Mouse (Mus musculus) thymus, postnatal 4 days (tissue): ENCODE data around the gene Aff3.

Source experiments
- DNase-seq: peaks from one replicate; pipeline ENCODE4 v3.0.0; 2021

Gene Aff3

DNA sequence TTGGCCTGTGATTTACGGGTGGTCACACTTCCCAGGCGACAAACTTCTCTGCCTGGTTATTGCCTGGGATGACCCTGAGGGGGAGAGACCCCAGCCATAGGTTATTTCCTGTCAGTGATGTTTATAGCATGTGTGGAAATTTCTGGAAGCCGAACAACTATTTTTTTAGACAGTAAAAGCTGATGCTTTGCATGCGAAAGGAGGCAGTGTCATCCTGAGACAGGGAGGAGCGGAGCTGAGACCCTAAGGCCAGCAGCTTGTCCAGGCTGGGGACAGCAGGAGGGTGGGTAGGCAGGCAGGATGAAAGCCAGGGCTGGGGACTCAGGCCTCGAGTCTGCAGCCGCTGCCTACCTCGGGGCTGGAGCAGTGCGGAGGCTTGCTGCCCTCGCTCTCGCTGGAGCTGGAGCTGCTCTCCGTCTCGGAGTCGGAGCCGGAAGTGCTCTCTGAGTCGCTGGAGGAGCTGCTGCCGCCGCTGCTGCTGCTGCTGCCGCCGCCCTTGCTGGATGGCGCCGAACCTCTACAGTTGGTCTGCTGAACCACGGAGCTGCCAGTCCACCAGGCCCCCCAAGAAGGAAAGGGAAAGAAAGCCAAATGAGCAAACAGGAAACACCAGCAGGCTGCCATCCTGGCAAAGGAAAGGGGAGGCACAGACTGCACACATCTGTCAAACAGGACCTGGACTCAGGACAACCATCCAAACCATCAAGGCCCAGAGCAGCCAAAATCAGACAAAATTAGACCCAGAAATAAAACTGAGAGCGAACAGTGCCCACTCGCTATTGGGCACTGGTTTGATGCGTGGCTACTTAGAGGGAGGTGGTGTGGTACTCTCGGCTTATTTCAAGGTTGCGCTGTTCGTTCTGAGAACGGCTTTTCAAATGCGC, 446.6 kb downstream of the Aff3 start:
- DNase-seq = peak; percentile 19

DNA sequence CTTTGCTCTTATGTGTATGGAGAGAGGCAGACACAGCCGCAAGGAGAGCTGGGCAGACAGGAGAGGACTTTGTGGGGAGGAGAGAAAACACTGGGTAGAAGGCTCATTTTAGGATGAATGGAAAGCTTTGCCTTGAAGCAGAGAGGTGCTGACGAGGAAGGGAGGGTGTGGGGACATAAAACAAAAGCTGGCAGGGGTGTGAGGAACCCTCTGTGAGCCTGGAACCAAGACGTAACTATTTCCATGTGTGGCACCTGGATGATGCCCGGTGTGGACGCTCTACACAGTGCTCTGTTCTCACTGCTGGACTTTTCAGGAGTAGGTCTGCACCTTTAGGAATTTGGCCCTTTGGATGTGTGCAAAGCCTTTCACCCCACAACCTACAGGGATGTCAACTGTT, 447.7 kb downstream of the Aff3 start:
- DNase-seq = no peak

DNA sequence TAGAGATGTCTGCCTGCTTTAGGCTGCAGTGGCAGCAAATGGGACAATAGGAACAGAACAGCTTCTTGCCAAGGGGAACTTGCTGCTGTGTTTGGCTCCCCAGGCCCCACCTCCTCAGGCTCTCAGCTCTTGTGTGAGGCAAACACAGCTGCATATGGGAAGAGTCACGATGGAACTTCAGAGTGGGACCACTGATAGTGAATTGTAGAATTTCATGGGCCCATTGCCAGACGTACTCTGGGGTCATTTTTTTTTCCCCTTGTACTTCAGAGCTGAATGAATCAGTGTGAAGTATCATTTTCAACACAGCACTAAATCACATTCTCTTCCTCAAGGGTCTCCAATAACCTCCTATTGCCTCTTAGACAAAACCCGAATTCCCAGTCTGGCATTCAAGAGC, 451.4 kb downstream of the Aff3 start:
- DNase-seq = no peak

DNA sequence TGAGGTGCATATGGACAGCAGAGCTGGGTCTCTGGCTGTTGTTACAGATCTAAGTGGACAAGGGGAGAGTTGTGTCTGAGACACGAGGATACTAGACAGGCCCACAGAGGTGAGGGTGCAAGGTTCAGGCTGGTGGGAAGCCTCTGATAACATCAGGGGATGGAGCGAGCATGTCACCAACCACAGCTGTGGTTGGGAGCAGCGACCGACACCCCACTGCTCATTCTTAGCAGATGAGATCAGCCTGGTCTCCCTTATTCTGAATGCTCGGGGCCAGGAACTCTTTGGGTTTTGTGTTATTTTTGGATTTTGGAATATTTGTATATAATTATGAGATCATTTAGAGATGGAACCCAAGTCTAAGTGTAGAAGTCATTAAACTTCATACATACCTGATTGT, 452.4 kb downstream of the Aff3 start:
- no peak for DNase-seq

DNA sequence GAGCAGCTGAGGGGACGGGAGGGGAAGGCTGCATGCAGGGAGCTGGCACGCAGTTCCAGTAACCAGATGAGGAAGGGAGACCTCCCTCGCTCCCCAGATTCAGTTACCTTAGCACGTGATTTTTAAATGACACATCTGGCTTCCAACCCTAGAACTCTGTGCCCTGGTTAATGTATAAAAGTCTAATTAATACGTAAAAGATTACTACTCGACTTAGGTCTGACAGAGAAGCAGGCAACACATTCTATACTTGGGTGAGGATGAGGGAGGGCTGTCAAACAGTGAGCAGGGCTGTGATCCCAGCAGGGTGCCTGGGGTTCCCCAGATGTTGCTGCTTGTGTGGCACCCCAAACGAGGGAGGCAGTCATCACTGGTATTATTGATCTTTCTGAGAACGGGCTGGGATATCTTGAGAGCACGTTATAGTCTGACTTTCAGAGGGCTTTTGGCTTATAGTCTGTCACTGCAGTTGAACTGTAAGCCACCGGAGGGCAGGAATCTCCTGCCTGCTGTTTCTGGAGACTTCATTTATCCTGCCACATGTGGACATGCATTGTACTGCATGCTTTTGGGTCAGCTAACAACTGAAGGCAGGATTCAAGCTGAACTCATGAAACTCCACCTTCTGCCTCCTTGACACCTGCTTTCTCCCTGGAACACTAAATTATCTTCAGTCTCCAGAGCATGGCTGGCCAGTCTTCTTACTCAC, 462.1 kb downstream of the Aff3 start:
- DNase-seq = peak; percentile 57

DNA sequence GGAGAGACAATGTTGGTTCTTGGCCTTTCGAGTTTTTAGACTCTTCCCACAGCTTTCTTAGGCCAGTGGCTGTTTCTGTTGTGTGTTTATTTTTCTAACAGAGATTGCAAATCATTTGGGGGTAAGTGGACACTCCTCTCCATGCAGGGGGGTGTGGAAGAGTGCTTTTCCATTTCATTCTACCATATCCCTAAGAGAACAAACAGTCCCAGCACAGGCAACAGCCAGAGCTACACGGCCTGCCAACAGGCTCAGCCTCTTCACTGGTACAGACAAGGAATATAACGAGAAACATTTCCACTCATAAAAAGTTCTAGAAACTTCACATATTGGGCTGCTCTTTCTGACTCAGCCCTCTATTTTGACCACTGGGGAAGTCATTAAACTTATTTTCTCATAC, 463.0 kb downstream of the Aff3 start:
- no peak for DNase-seq

DNA sequence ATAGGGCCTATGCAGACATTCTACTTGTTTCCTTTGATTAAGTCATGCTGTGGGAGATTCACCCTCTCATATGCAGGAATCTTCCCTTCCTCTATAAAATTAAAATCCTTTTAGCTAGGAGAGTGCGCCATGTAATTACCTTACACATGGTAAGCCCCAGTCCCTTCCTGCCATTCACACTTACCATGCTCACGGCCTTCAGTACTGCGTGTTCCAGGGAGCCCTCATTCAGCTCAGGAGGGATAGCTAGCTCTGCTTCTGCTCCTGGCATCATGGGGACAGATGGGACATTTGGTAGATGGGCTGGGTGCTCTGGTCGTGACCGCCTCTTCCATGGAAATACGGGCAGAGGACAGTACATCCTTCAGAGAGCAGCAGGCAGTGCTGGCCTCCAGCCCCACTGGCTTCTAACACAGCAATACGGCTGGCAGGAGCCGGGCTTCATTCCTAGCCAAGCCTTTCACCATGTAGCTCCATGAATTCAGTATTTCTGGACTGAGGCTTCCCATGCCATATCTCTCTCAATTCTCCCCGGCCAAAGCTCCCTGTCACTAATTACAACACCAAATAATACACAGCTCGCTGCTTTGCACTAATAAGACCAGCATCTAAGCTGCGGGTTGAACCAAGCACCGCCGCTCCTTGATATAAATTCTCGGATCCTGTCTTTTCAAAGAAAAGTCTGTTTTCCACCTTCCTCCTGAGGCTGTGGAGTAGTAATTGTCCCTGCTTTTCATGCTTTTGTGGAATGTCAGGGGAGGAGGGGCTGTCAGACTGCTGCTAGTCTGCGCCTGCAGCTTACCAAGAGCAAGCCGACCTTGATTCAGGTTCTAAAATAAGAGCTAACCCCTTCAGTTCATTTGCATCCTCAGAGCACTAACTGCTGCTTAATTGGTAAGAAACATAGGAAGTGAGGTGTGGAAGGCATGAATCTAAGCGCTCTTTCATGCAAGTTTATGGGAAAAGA, 464.8 kb downstream of the Aff3 start:
- DNase-seq = no peak

DNA sequence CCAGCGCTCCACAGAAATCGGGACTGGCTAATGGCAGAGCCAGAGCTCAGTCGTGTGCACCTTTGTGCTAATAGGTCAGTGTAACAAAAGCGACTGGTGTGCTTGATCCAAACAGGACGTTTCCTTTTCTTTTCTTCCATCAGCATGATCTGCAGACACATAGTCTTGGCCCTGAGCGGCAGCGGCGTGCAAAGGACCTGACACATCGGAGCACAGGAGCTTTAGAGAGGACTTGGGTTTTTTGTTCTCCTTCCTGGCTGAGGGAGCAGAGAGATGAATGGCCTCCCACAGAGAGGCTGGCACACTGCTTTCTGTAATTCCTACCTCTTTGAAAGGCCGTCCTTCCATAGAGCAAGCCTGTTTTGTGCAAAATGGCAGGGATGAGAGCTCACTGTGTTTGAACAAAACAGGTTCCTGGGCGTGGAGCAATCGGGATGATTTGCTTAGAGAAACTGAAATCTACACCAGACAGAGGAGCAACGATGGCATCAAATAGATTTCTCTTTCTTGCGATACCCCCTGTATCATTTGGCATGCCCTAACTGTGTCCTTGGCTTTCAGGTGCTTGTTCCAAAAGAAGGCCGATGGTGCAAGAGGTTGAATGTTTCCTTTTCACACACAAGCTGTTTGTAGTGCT, 466.2 kb downstream of the Aff3 start:
- no peak for DNase-seq

DNA sequence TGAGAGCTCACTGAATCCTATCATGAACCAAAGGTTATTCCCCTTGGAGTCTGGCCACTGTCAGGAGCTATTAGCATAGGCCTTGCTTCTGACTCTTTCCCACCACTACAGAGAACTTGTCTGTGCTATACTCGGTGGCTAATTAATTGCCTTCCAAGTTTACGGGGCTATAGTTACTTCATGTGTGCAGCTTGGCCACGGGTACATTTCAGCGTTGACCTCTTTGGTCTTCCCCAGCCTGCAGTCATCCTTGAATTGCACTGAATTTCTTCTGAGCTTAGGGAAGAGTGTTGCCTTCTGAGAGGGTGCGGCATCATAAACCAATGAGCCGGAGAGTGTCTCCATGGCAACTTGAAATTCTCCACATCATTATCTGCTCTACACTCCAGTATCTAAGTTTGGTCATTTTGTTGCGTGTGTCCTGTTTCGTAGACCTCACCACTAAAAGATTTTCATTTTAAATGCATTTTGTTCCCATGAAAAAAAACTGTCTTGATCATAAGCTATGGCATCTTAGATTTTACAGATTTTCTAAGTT, 467.5 kb downstream of the Aff3 start:
- no peak for DNase-seq

DNA sequence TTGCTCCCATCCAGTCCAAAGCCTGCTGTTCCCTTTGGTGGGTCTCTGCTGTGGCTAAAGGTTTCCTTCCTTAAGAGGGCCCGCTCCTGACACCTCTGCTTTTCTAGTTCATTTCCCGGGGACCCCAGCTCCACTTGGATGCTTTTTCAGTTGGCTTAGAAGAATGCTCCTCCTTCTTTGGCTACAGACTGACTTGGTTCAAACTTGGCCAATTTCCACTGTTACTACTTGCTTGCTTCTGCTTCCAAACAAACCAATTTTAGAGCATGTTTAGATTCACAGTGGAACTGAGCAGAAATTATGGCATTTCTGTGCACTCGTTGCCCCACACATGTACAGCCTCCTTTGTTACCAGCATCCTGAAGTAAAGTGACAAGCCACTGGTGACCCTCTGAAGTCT, 469.0 kb downstream of the Aff3 start:
- no peak for DNase-seq

DNA sequence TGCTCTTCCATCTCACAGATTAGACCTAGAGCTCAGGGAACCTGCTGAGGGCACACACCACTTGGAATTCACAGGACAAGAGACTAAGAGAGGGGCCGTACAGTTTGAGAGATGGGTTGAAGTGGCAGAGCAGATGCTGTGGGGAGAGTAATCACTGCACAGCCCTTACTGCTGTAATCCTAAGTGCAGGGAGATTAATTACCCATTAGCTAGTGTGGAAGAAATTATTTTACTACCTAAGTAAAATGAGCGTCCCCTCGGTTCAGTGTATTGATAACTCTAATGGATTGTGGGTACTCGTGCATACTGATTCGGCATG, 478.6 kb downstream of the Aff3 start:
- DNase-seq = no peak

DNA sequence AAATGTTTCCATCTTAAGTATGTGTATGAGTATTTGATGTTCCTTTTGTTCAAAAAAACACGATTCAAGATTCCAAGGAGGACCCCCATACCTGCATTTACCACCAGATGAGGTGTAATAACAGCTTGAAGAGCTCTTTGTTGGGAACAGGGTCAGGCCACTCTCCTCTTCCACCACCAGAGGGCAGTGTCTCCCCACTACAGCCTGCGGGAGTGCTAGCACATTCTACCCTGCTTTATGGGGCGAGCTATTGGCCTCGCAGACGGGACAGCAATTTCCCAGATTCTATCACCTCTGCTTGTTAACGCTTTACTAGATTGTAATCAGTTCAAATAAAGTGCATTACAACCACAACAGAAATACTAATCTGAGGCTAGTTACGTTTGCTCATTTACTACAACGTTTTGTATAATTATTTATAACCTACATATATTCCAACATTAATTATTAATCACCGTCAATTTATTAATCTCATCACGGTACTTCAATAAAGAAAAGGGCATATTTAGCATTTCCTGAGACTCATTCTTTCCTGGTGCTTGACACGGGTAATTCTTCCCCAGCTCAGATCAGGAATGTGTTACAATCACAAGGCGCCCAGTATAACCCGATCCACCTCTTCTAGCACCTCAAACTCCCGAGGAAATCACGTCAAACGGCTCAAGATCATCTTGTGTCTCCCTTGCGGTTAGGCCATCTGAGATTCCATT, 479.1 kb downstream of the Aff3 start:
- DNase-seq = peak; percentile 83

DNA sequence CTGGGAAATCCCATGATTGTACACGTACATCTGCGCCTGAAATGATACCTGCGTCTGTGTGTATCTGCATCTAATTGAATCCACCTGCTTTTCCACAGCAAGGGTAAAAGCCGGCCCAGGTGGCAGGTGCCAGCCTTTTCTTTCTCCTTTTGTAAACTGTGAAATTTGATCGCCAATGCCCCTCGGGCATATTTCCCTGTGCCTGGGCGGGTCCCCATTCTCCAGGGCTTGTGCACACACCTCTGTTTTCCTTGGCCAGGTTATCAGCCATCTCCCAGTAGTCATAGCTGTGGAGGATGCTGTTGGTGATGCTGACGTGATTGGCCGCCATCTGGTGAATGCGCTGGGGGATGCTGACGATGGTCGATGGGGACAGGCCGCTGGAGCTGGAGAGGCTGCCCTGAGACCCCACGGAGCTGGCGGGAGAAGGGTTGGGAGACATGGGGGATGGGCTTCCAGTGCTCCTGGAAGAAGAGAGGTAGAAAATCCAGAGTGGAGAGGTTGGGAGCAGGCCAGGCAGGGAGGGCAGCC, 483.7 kb downstream of the Aff3 start:
- no peak for DNase-seq

DNA sequence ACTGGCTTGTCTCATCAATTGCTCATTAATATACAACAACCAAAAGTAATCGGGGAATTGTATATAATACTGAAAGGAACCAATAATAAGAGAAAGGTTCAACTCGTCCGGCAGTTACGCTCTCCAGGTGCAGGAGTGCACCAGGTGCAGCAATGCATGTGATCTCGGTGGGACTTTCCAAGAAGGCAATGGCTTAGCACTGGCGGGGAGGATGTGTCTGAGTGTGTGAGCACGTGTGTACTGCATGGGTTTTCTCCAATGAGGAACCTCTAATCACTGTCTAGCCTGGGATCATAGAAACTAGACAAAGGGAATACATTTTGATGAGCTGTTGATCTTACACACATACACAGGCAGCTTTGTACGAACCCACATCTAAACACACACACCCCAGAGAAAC, 485.8 kb downstream of the Aff3 start:
- DNase-seq = no peak

DNA sequence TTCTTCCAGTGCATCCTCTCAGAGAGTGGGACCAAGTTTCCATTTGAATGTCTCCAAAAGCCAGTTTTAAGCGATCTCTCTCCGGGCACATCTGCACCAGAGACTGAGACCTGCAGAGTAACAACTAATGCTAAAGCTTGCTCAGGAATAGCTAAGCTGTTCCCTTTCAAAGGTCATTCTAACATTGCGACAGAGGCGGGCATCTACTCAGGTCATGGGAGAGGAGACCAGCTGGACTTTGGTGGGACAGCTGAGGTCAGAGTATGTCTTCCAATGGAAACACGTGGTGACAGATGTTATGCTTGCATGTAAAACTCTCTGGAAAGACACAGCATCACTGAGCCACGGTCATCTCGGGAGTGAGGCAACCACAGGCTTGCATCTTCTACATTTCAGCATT, 488.7 kb downstream of the Aff3 start:
- no peak for DNase-seq

DNA sequence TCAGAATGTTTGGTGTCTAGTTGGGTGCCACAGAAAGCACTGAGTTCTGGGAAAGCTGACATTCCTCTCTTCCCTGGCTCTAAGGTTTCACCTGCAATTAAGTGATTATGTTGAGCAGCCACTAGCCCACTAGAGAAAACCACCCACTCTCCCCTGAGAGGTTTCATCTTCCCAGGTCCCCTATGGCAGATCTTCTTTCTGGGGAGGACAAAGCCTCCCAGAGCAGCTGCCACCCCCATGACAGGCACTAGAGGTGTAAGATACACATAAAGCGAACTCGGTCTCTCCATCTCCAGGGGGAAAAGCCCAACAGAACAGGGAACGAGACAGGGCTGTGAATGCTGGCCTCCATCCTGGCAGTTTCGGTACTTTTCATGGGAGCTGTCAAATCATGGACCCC, 492.9 kb downstream of the Aff3 start:
- DNase-seq = no peak

DNA sequence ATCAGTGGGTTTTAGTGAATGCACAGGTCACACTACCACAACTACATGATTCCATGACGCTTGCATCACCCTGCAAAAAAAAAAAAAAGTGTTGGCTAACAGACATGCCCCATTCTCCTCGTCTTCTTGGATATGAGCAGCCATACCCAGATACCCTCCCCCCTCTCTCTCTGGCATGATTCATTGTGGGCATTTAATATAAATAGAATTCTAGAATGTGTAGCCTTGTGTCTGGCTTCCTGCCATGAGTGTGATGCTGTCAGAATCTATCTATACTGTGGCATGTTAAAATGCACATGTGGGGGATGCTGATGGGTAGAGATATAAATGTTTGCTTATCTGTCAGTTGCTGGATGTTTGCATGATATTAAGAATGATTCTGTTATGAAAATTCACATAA, 499.1 kb downstream of the Aff3 start:
- no peak for DNase-seq

DNA sequence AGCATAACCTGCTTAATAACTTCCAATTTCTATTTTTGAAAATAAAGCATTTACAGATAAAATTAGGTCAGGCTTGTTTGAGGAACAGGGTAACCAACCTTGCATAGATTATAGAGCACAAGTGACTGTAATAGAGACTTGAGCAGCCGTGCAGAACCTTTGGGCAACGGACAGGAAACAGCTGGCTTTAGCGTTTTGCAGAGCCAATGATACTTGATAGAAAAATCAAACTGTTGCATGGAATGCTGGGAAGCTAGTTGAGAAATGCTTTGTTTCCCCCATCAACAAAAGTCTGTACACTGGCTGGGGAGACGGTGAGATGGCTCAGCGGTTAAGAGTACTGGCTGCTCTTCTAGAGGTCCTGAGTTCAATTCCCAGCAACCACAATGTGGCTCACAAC, 514.7 kb downstream of the Aff3 start:
- DNase-seq = no peak

DNA sequence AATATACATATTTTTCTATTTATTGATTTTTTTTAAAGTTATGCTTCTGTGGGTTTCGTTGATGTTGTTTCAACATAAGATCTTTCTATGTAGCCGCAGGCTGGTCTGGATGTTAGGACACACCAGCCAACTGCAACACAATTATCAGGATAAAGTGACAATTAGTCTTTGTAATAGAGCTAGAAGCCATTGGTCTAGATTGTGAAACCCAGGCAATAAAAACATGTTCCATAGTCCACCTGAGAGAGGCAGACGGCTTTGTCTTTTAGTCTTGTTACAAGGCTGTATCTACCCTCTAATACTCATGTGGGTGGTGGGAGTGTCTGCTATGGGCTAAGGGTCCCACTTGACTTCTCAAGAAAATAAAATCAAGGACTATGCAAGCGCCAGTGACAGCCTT, 518.7 kb downstream of the Aff3 start:
- DNase-seq = no peak

DNA sequence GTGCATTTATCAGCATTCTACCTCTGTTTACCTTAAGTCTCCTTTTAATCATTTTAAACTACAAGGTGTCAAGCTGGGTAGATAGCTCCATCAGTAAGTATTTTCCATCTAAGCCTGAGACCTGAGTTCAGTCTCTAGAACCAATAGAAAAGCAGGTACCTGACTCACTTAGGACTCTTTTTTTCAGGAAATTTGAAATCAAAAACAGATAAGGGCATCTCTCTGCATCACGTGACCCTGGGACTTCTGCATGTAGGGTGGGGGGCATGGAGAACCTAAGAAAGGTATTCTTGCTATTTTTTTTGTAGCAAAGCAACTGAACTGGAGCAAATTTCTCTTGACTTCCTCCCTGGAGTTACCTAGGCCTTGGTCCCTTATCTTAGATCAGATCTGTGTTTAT, 523.4 kb downstream of the Aff3 start:
- DNase-seq = no peak

DNA sequence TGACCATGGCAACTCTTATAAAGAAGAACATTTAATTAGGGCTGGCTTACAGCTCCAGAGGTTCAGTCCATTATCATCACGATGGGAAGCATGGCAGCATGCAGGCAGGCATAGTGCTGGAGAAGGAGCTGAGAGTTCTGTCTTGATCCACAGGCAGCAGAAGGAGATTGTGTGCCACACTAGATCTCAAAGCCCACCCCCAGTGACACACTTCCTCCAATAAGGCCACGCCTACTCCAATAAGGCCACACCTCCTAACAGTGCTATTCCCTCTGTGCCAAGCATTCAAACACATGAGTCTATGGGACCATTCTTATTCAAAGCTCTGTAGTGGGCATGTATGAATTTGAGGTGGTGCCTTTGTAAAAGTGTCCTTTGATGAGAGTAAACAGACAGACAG, 523.8 kb downstream of the Aff3 start:
- no peak for DNase-seq

DNA sequence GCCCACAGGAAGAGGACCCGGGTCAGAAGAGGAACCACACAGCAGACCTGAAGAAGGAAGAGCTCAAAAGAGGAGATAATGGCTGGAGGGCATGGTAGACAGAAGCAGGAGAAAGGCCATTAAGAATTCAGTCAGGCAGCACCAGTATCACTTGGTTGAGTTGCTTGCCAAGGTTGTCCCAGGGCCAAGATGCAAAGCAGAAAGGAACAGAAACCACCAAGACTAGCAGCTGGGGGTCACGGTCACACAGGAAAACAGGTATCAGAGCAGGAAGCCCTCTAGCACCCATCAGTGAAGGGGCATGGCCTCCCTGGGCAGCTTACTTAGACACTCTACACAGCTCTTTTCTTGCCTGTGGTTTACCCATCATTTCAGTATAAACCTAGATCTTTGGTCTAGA, 525.4 kb downstream of the Aff3 start:
- no peak for DNase-seq
